Mouse (Mus musculus) liver, adult 2 months (tissue): ENCODE measurements around the gene Trrap. TPM values are rescaled to one million over a fixed set of nuclear protein-coding genes. Genes with fewer than 3 reads are reported as not detected.

Experiments
- DNase-seq: peaks from one replicate; pipeline ENCODE4 v3.0.0-alpha.2; 2011; ENCODE audit warnings: low read depth, low spot score; ENCODE audit errors: extremely low read depth
- H3K27ac ChIP-seq: fragments of 200-500 bp; replicated peaks from 2 replicates; pipeline ENCODE4 v1.5.1; 2012; ENCODE audit warnings: low read depth, mild to moderate bottlenecking, control low read depth, inconsistent platforms, low read length; ENCODE audit not compliant: insufficient read depth
- H3K27me3 ChIP-seq: fragments of 200-500 bp; 2 replicates; pipeline ENCODE4 v1.6.1; 2012; ENCODE audit warnings: mild to moderate bottlenecking, moderate library complexity, low read length, inconsistent platforms; ENCODE audit not compliant: control insufficient read depth, insufficient read depth
- H3K36me3 ChIP-seq: fragments of 200-500 bp; 2 replicates; pipeline ENCODE4 v1.6.1; 2012; ENCODE audit warnings: low read length, inconsistent platforms; ENCODE audit not compliant: control insufficient read depth, insufficient read depth
- H3K4me1 ChIP-seq: fragments of 200-500 bp; 2 replicates; pipeline ENCODE4 v1.6.1; 2011; ENCODE audit warnings: low read length; ENCODE audit not compliant: control insufficient read depth, insufficient read depth
- H3K4me3 ChIP-seq: fragments of 200-500 bp; 2 replicates; pipeline ENCODE4 v1.5.1; 2011; ENCODE audit warnings: low read depth, mild to moderate bottlenecking, control low read depth, low read length, moderate library complexity; ENCODE audit not compliant: insufficient read depth
- H3K79me2 ChIP-seq: fragments of 200-500 bp; 2 replicates; pipeline ENCODE4 v1.6.1; 2012; ENCODE audit warnings: inconsistent platforms, mild to moderate bottlenecking, low read length, moderate library complexity; ENCODE audit not compliant: control insufficient read depth, insufficient read depth
- H3K9ac ChIP-seq: fragments of 200-500 bp; 2 replicates; pipeline ENCODE4 v1.6.1; 2012; ENCODE audit warnings: low read depth, mild to moderate bottlenecking, control low read depth, inconsistent platforms, low read length
- CTCF ChIP-seq: fragments of 200-500 bp; IDR thresholded peaks from 2 replicates; pipeline ENCODE4 v1.5.1; 2011; ENCODE audit warnings: low read depth, low read length, control low read depth
- POLR2A ChIP-seq: fragments of 200-500 bp; IDR thresholded peaks from 2 replicates; pipeline ENCODE4 v1.6.1; 2011; ENCODE audit warnings: low read length, control low read depth; ENCODE audit not compliant: insufficient read depth; ENCODE audit errors: extremely low read depth
- WGBS: fragments of 180-500 bp; shearing (Covaris S2); methylation state at CpG from one replicate; pipeline ENCODE4 v1.1.7; 2018; 5-methylcytosine and 5-hydroxymethylcytosine counted together
- polyA plus RNA-seq: library from polyadenylated mRNA; depleted of rRNA; stranded (reverse); fragments of >200 nt; gene quantifications from 2 replicates; pipeline ENCODE4 v1.2.3, GENCODE M21; 2012
- total RNA-seq: library from RNA; depleted of rRNA; stranded (reverse); fragments of >200 nt; gene quantifications from 2 replicates; pipeline ENCODE4 v1.2.3, GENCODE M21; 2014

The Trrap gene
- total and polyA plus RNA-seq, 2 experiments, result 19.8 to 33.9 TPM

DNA sequence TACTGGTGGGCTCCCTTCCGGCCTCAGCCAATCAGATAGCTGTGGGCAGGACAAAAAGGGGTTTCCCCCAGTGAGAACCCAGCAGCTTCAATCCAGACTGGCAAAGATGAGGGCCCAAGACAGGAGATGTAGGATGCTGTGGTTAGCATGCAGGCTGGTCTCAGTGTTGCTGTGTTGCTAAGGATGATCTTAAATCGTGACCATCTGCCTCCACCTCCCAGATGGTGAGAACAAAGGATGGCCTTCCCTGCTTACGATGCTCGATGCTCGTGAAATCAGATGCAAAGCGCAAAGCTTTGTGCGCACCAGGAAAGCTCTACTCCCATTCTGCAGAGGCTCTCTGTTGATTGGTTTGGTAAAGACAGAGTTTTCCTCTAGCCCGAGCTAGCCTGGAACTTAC is 93.4 kb downstream of the Trrap start:
- peaks cover 32% of the 10 kb centered on the region for H3K36me3 ChIP-seq
- no peak overlapping the region for H3K4me3 ChIP-seq
- no peaks in the 10 kb centered on the region for H3K27me3 ChIP-seq
- H3K79me2 ChIP-seq, result no peaks in the 10 kb centered on the region
- 99% methylated on average over 8 of the region's 8 CpGs for WGBS
- DNase-seq, result no peak
- TF ChIP-seq POLR2A (no peak), CTCF (no peak)
- no peak overlapping the region for H3K9ac ChIP-seq
- H3K4me1 ChIP-seq, result no peaks in the 10 kb centered on the region
- H3K27ac ChIP-seq, result no peak overlapping the region

DNA sequence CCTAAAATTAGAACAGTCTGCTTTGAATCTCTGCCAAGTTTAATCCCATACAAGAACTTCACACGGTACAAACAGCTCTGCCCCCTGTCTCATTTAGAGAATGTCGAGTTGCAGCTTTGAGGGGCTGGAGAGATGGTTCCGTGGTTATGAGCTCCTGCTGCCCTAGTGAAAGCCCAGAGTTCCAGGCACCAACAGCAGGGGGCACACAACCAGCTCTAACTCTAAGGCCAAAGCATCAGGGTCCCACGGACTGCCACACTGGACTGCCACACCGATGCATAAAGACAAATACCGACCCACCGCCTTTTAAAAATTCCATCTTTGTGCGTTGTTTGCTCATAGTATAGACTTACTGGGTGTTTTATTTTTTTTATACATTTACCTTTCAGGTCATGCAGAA is 99.4 kb downstream of the Trrap start:
- no peaks in the 10 kb centered on the region for H3K4me1 ChIP-seq
- no peak for DNase-seq
- TF ChIP-seq POLR2A (no peak), CTCF (peak; percentile 51)
- no peaks in the 10 kb centered on the region for H3K36me3 ChIP-seq
- no peak overlapping the region for H3K9ac ChIP-seq
- no peak overlapping the region for H3K27ac ChIP-seq
- no peaks in the 10 kb centered on the region for H3K79me2 ChIP-seq
- no peak overlapping the region for H3K4me3 ChIP-seq
- WGBS, result 89% methylated on average over 8 of the region's 8 CpGs
- H3K27me3 ChIP-seq, result no peaks in the 10 kb centered on the region

DNA sequence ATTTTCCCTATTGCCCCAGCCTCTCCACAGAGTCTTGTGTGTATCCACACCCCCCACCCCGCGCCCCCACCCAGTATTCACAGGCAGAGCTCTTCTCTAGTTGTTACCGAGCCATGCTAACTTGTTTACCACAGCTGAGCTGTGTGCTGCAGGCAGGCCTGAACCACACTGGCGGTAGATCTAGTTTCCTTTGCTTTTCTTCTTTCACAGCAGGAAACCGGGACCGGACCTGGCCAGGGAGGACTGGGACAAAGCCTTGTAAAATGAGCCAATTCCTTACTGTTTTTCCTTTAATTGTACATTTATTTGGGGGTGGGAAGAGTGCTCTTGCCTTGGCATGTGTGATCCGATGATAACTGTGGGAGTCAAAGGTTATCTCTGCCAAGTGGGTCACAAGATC is 101.9 kb downstream of the Trrap start:
- Histone ChIP-seq H3K79me2 (no peaks in the 10 kb centered on the region), H3K4me3 (no peak overlapping the region), H3K9ac (no peak overlapping the region), H3K27me3 (no peaks in the 10 kb centered on the region), H3K4me1 (no peaks in the 10 kb centered on the region), H3K36me3 (no peaks in the 10 kb centered on the region), H3K27ac (no peak overlapping the region)
- WGBS, result 82% methylated on average over 7 of the region's 7 CpGs
- no peak for TF ChIP-seq POLR2A
- TF ChIP-seq CTCF, result no peak
- DNase-seq, result no peak

DNA sequence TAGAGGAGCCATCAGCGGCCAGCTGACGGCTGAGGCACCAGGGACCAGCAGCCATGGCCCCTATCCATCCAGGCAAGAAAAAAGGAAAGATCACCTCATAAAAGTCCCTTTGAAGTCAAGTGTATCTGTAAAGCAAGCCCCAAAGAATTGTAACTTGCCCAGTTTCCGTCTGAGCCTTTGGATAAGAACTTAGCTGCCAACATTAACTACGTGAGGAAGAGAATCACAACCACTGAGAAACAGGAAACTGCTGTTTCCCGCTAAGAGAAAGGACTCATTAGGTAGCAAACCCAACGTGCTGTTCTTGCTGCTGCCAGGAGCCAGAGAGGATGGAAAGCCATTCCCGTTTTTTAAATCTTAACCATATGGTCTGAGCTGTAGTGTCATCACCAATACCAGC is 103.2 kb downstream of the Trrap start:
- no peak overlapping the region for H3K27ac ChIP-seq
- TF ChIP-seq POLR2A (no peak), CTCF (no peak)
- no peaks in the 10 kb centered on the region for H3K4me1 ChIP-seq
- H3K9ac ChIP-seq, result no peak overlapping the region
- WGBS, result 70% methylated on average over 7 of the region's 7 CpGs
- no peaks in the 10 kb centered on the region for H3K79me2 ChIP-seq
- H3K36me3 ChIP-seq, result no peaks in the 10 kb centered on the region
- no peak for DNase-seq
- H3K4me3 ChIP-seq, result no peak overlapping the region
- no peaks in the 10 kb centered on the region for H3K27me3 ChIP-seq

GRCm38 (mm10) chr5:144871775-144872174 is 104.2 kb downstream of the Trrap start:
- H3K27ac ChIP-seq, result no peak overlapping the region
- H3K4me3 ChIP-seq, result no peak overlapping the region
- H3K36me3 ChIP-seq, result no peaks in the 10 kb centered on the region
- H3K4me1 ChIP-seq, result no peaks in the 10 kb centered on the region
- H3K27me3 ChIP-seq, result no peaks in the 10 kb centered on the region
- 65% methylated on average over 1 of the region's 1 CpGs for WGBS
- no peak for TF ChIP-seq CTCF
- no peak for TF ChIP-seq POLR2A
- H3K9ac ChIP-seq, result no peak overlapping the region
- peak; percentile 28 for DNase-seq
- H3K79me2 ChIP-seq, result no peaks in the 10 kb centered on the region

GRCm38 (mm10) chr5:144872326-144872725 is 104.8 kb downstream of the Trrap start:
- H3K4me3 ChIP-seq, result no peak overlapping the region
- H3K36me3 ChIP-seq, result no peaks in the 10 kb centered on the region
- no peak overlapping the region for H3K27ac ChIP-seq
- no peaks in the 10 kb centered on the region for H3K27me3 ChIP-seq
- no peaks in the 10 kb centered on the region for H3K79me2 ChIP-seq
- TF ChIP-seq CTCF, result no peak
- TF ChIP-seq POLR2A, result no peak
- no peaks in the 10 kb centered on the region for H3K4me1 ChIP-seq
- peak; percentile 17 for DNase-seq
- WGBS, result 71% methylated on average over 5 of the region's 5 CpGs
- H3K9ac ChIP-seq, result no peak overlapping the region
